Mouse (Mus musculus): Measurements from ENCODE around the gene Tnpo3.

Gene Tnpo3

GRCm38 (mm10) chr6:29540223-29540622 lies 69.5 kb downstream of the Tnpo3 start:
- Histone ChIP-seq H3K4me3 (replicated peaks; ENCODE audit: low read length) (no peak overlapping the region), H3K27me3 (ENCODE audit: insufficient read depth, low read length) (no peaks in the 10 kb centered on the region), H3K36me3 (ENCODE audit: insufficient read depth, low read length) (peaks cover 79% of the 10 kb centered on the region)

DNA sequence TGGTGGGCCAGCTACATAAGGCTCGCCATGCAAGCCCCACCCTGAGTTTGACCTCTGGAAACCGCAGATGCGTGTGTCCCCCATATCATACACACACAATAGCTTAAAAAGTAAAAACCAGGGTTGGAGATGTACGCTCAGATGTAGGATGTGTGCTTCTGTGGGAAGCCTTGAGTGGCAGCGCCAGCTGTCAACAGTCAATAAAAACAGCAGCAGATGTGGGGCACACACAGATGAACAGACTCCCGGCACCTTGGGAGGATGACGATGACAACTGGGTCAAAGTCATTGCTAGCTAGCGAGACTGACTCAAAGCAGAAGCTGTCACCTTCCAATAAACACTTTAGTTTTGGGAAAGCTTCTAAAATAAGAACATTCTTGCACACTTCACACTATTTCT lies 70.2 kb downstream of the Tnpo3 start:
- no peaks in the 10 kb centered on the region for H3K9me3 ChIP-seq (ENCODE audit: low read length)
- TF ChIP-seq CTCF (conservative IDR thresholded peaks at IDR 0.05; ENCODE audit: low read length) (no peak), NANOG (IDR thresholded peaks at IDR 0.05; ENCODE audit: borderline replicate concordance, low read length) (no peak), POU5F1 (IDR thresholded peaks at IDR 0.05; ENCODE audit: borderline replicate concordance, low read length) (no peak)
- H3K4me1 ChIP-seq (replicated peaks; ENCODE audit: low read depth, low read length), result peaks cover 26% of the 10 kb centered on the region
- H3K36me3 ChIP-seq (ENCODE audit: insufficient read depth, low read length), result peaks cover 71% of the 10 kb centered on the region
- peaks cover 2% of the 10 kb centered on the region; the same call in 1 of the 2 replicates for H3K27me3 ChIP-seq (ENCODE audit: insufficient read depth, low read length)
- H3K4me3 ChIP-seq (replicated peaks; ENCODE audit: low read length), result no peak overlapping the region

More at GRCm38 (mm10) chr6:29540223-29540622, 69.5 kb downstream of the Tnpo3 start:
- no peaks in the 10 kb centered on the region for H3K9me3 ChIP-seq (ENCODE audit: low read length)
- peaks cover 23% of the 10 kb centered on the region for H3K4me1 ChIP-seq (replicated peaks; ENCODE audit: low read depth, low read length)
- no peak for TF ChIP-seq CTCF (conservative IDR thresholded peaks at IDR 0.05; ENCODE audit: low read length)
- TF ChIP-seq POU5F1 (IDR thresholded peaks at IDR 0.05; ENCODE audit: borderline replicate concordance, low read length), result no peak
- no peak for TF ChIP-seq NANOG (IDR thresholded peaks at IDR 0.05; ENCODE audit: borderline replicate concordance, low read length)

DNA sequence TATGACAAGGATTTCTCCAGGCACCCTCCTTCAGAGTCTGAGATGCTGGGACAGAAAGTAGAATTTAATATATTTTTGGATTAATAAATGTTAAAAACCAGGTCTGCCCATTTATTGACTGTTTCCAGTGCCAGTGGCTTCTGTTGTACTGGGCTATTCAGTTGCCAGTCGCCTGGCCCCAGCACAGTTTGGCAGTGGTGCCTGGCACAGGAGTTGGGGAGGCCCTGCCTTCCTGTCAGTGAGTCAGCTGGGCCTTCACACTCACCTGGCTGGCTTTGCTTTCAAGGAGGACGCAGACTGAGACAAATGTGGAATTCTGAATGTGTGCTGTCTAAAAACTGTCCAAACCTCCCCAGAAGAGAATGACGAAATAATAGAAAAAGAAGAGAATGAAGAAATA lies 72.5 kb downstream of the Tnpo3 start:
- peaks cover 48% of the 10 kb centered on the region for H3K36me3 ChIP-seq (ENCODE audit: insufficient read depth, low read length)
- TF ChIP-seq NANOG (IDR thresholded peaks at IDR 0.05; ENCODE audit: borderline replicate concordance, low read length) (no peak), POU5F1 (IDR thresholded peaks at IDR 0.05; ENCODE audit: borderline replicate concordance, low read length) (no peak), CTCF (conservative IDR thresholded peaks at IDR 0.05; ENCODE audit: low read length) (no peak)
- H3K9me3 ChIP-seq (ENCODE audit: low read length), result no peaks in the 10 kb centered on the region
- peaks cover 26% of the 10 kb centered on the region for H3K4me1 ChIP-seq (replicated peaks; ENCODE audit: low read depth, low read length)
- no peak overlapping the region for H3K4me3 ChIP-seq (replicated peaks; ENCODE audit: low read length)
- peaks cover 8% of the 10 kb centered on the region; the same call in 1 of the 2 replicates for H3K27me3 ChIP-seq (ENCODE audit: insufficient read depth, low read length)

DNA sequence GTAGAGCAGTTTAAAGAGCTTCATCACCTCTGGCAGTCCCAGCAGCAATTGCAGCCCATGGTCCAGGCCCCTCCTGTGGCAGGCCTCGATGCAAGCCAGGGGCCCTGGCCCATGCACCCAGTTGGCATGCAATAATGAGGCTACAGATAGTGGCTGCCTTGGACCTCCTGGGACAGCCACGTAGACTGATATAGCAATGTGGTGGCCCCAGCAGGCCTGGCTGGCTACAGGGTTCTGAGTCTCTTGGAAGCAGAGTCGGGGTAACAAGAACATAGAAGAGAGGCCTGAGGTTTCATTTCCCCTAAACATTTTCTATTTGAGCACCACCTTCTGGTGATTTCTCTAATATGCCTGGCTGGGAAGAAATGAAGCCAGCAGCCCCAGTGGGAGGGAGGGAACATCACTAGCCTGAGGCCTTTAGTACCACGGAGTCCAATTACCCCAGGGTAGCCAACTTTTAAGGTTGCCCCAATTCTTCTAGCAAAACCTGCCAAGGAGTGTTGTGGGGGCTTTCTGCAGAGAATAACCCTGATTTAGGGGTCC lies 73.0 kb downstream of the Tnpo3 start:
- H3K4me3 ChIP-seq (replicated peaks; ENCODE audit: low read length), result no peak overlapping the region
- no peak for TF ChIP-seq POU5F1 (IDR thresholded peaks at IDR 0.05; ENCODE audit: borderline replicate concordance, low read length)
- no peak for TF ChIP-seq NANOG (IDR thresholded peaks at IDR 0.05; ENCODE audit: borderline replicate concordance, low read length)
- no peak for TF ChIP-seq CTCF (conservative IDR thresholded peaks at IDR 0.05; ENCODE audit: low read length)
- H3K36me3 ChIP-seq (ENCODE audit: insufficient read depth, low read length), result peaks cover 44% of the 10 kb centered on the region
- H3K4me1 ChIP-seq (replicated peaks; ENCODE audit: low read depth, low read length), result peaks cover 24% of the 10 kb centered on the region
- peaks cover 8% of the 10 kb centered on the region; the same call in 1 of the 2 replicates for H3K27me3 ChIP-seq (ENCODE audit: insufficient read depth, low read length)
- no peaks in the 10 kb centered on the region for H3K9me3 ChIP-seq (ENCODE audit: low read length)

DNA sequence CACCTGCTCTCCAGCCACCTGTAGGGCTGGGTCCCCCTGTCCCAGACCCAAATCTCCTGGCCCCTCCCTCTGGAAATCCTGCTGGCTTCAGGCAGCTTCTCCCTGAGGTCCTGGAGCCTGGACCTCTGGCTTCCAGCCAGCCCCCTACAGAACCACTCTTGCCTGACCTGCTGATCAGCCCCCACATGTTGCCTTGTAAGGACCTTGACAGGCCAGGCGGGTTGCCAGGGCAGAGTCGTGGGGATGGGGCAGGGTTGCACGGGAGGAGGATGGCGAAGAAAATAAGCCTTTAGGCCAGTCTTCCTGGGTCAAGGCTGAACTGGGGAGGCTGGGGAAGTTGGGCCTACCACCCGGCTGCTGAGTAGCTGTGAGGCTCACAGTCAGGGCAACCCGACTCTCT lies 74.4 kb downstream of the Tnpo3 start:
- H3K9me3 ChIP-seq (ENCODE audit: low read length), result no peaks in the 10 kb centered on the region
- TF ChIP-seq CTCF (conservative IDR thresholded peaks at IDR 0.05; ENCODE audit: low read length) (no peak), NANOG (IDR thresholded peaks at IDR 0.05; ENCODE audit: borderline replicate concordance, low read length) (no peak), POU5F1 (IDR thresholded peaks at IDR 0.05; ENCODE audit: borderline replicate concordance, low read length) (no peak)
- H3K36me3 ChIP-seq (ENCODE audit: insufficient read depth, low read length), result peaks cover 31% of the 10 kb centered on the region
- peaks cover 20% of the 10 kb centered on the region for H3K27me3 ChIP-seq (ENCODE audit: insufficient read depth, low read length)
- H3K4me1 ChIP-seq (replicated peaks; ENCODE audit: low read depth, low read length), result peaks cover 25% of the 10 kb centered on the region
- 0 out of 2 replicates have a peak overlapping the region, but pooled peaks have one; percentile 4 for H3K4me3 ChIP-seq (replicated peaks; ENCODE audit: low read length)

GRCm38 (mm10) chr6:29530050-29530449 lies 79.6 kb downstream of the Tnpo3 start:
- H3K4me3 ChIP-seq (replicated peaks; ENCODE audit: low read length), result no peak overlapping the region
- no peaks in the 10 kb centered on the region for H3K9me3 ChIP-seq (ENCODE audit: low read length)
- no peak for TF ChIP-seq NANOG (IDR thresholded peaks at IDR 0.05; ENCODE audit: borderline replicate concordance, low read length)
- no peak for TF ChIP-seq CTCF (conservative IDR thresholded peaks at IDR 0.05; ENCODE audit: low read length)
- TF ChIP-seq POU5F1 (IDR thresholded peaks at IDR 0.05; ENCODE audit: borderline replicate concordance, low read length), result no peak
- H3K4me1 ChIP-seq (replicated peaks; ENCODE audit: low read depth, low read length), result peaks cover 52% of the 10 kb centered on the region
- peaks cover 67% of the 10 kb centered on the region for H3K27me3 ChIP-seq (ENCODE audit: insufficient read depth, low read length)
- H3K36me3 ChIP-seq (ENCODE audit: insufficient read depth, low read length), result no peaks in the 10 kb centered on the region

- Histone ChIP-seq H3K36me3 (ENCODE audit: insufficient read depth, low read length) (no peaks in the 10 kb centered on the region), H3K4me3 (replicated peaks; ENCODE audit: low read length) (peak overlapping the region; percentile 39), H3K4me1 (replicated peaks; ENCODE audit: low read depth, low read length) (peaks cover 51% of the 10 kb centered on the region), H3K9me3 (ENCODE audit: low read length) (no peaks in the 10 kb centered on the region), H3K27me3 (ENCODE audit: insufficient read depth, low read length) (peaks cover 65% of the 10 kb centered on the region)
- no peak for TF ChIP-seq CTCF (conservative IDR thresholded peaks at IDR 0.05; ENCODE audit: low read length)
- TF ChIP-seq NANOG (IDR thresholded peaks at IDR 0.05; ENCODE audit: borderline replicate concordance, low read length), result no peak
- TF ChIP-seq POU5F1 (IDR thresholded peaks at IDR 0.05; ENCODE audit: borderline replicate concordance, low read length), result no peak
Observed at GRCm38 (mm10) chr6:29529444-29529820, 80.3 kb downstream of the Tnpo3 start.

GRCm38 (mm10) chr6:29528561-29529443 lies 80.9 kb downstream of the Tnpo3 start:
- Histone ChIP-seq H3K27me3 (ENCODE audit: insufficient read depth, low read length) (peaks cover 67% of the 10 kb centered on the region), H3K36me3 (ENCODE audit: insufficient read depth, low read length) (no peaks in the 10 kb centered on the region), H3K4me1 (replicated peaks; ENCODE audit: low read depth, low read length) (peaks cover 51% of the 10 kb centered on the region), H3K9me3 (ENCODE audit: low read length) (no peaks in the 10 kb centered on the region), H3K4me3 (replicated peaks; ENCODE audit: low read length) (peak overlapping the region; percentile 79)
- TF ChIP-seq POU5F1 (IDR thresholded peaks at IDR 0.05; ENCODE audit: borderline replicate concordance, low read length), result no peak
- TF ChIP-seq NANOG (IDR thresholded peaks at IDR 0.05; ENCODE audit: borderline replicate concordance, low read length), result no peak
- TF ChIP-seq CTCF (conservative IDR thresholded peaks at IDR 0.05; ENCODE audit: low read length), result no peak

Measured in E14TG2a.4 (cell line).